Mouse (Mus musculus) brain, embryonic 14.5 days (tissue): ENCODE results near the gene Cacnb3. TPM values are rescaled to one million over a fixed set of nuclear protein-coding genes. Genes with fewer than 3 reads are reported as not detected.
A peak's percentile ranks its signal among the peaks of the same experiment; 100 is the strongest.

ENCODE experiments used
- DNase-seq: peaks from one replicate; pipeline ENCODE4 v3.0.0-alpha.2; 2011; ENCODE audit warnings: low read depth
- CTCF ChIP-seq: fragments of 200-500 bp; IDR thresholded peaks from 2 replicates; pipeline ENCODE4 v1.5.1; 2012; ENCODE audit warnings: inconsistent platforms, mild to moderate bottlenecking, moderate library complexity, borderline replicate concordance; ENCODE audit not compliant: insufficient read depth, insufficient read length; ENCODE audit errors: extremely low read depth
- POLR2A ChIP-seq: fragments of 200-500 bp; IDR thresholded peaks from 2 replicates; pipeline ENCODE4 v1.6.1; 2012; ENCODE audit warnings: mild to moderate bottlenecking, inconsistent platforms, borderline replicate concordance; ENCODE audit not compliant: poor library complexity, insufficient read depth, insufficient read length, severe bottlenecking; ENCODE audit errors: extremely low read depth
- polyA plus RNA-seq: library from polyadenylated mRNA; depleted of rRNA; stranded (reverse); fragments of >200 nt; gene quantifications from 2 replicates; pipeline ENCODE4 v1.2.3, GENCODE M21; 2012

Gene Cacnb3
- polyA plus RNA-seq, 1 experiment, result 287 TPM

GRCm38 (mm10) chr15:98640157-98640556, 9.5 kb downstream of the Cacnb3 start:
- TF ChIP-seq CTCF (no peak), POLR2A (no peak)
- DNase-seq, result no peak

GRCm38 (mm10) chr15:98644406-98644805, 13.8 kb downstream of the Cacnb3 start:
- no peak for DNase-seq
- no peak for TF ChIP-seq CTCF
- TF ChIP-seq POLR2A, result no peak

GRCm38 (mm10) chr15:98645057-98646026, 14.7 kb downstream of the Cacnb3 start:
- TF ChIP-seq POLR2A (no peak), CTCF (no peak)
- DNase-seq, result no peak

- TF ChIP-seq CTCF (no peak), POLR2A (no peak)
- DNase-seq, result no peak
Observed at GRCm38 (mm10) chr15:98646737-98647136, 16.1 kb downstream of the Cacnb3 start.

GRCm38 (mm10) chr15:98647308-98647707, 16.7 kb downstream of the Cacnb3 start:
- DNase-seq, result no peak
- TF ChIP-seq CTCF (no peak), POLR2A (no peak)

- no peak for DNase-seq
- TF ChIP-seq POLR2A (no peak), CTCF (no peak)
Observed at GRCm38 (mm10) chr15:98648071-98648470, 17.4 kb downstream of the Cacnb3 start.

GRCm38 (mm10) chr15:98651431-98651830, 20.8 kb downstream of the Cacnb3 start:
- TF ChIP-seq CTCF (no peak), POLR2A (no peak)
- DNase-seq, result no peak

GRCm38 (mm10) chr15:98652174-98652573, 21.5 kb downstream of the Cacnb3 start:
- TF ChIP-seq CTCF (no peak), POLR2A (no peak)
- DNase-seq, result no peak

- DNase-seq, result no peak
- TF ChIP-seq CTCF (peak; percentile 20; the same call in 1 of the 2 replicates), POLR2A (no peak)
Observed at GRCm38 (mm10) chr15:98656982-98657751, 26.5 kb downstream of the Cacnb3 start.

GRCm38 (mm10) chr15:98662198-98662566, 31.5 kb downstream of the Cacnb3 start:
- DNase-seq, result peak; percentile 48
- TF ChIP-seq POLR2A, result no peak
- no peak for TF ChIP-seq CTCF

- TF ChIP-seq POLR2A, result peak; percentile 50; the same call in 1 of the 2 replicates
- no peak for TF ChIP-seq CTCF
- peak; percentile 99 for DNase-seq
Observed at GRCm38 (mm10) chr15:98662567-98663545, 32.2 kb downstream of the Cacnb3 start, which contains the start of gene Ddx23. Gene Ddx23, minus strand, starts transcription at chr15:98662894.
